Mouse (Mus musculus) forebrain, embryonic 13.5 days (tissue): ENCODE measurements around the gene Rprml. TPM values are rescaled to one million over a fixed set of nuclear protein-coding genes. Genes with fewer than 3 reads are reported as not detected.
"Not testable (repeated sequence)": the region's sequence is repeated elsewhere in the genome, so short reads cannot be mapped to it uniquely, and the experiment has no call there.

Experiments used
- ATAC-seq: fragments of 200-750 bp; cut with Nextera tagmentation; 2 replicates; pipeline ENCODE4 v1.8.0; 2017
- H3K27ac ChIP-seq: fragments of 300-500 bp; sonication (generic); 2 replicates; pipeline ENCODE4 v1.5.1; 2015; ENCODE audit warnings: inconsistent platforms, mild to moderate bottlenecking, moderate library complexity
- H3K27me3 ChIP-seq: fragments of 300-500 bp; sonication (generic); 2 replicates; pipeline ENCODE4 v1.6.1; 2015; ENCODE audit warnings: mild to moderate bottlenecking, inconsistent platforms
- H3K36me3 ChIP-seq: fragments of 300-500 bp; sonication (generic); 2 replicates; pipeline ENCODE4 v1.6.1; 2015; ENCODE audit warnings: mild to moderate bottlenecking, inconsistent platforms; ENCODE audit not compliant: poor library complexity, severe bottlenecking
- H3K4me1 ChIP-seq: fragments of 300-500 bp; sonication (generic); 2 replicates; pipeline ENCODE4 v1.6.1; 2015; ENCODE audit warnings: inconsistent platforms
- H3K4me2 ChIP-seq: fragments of 300-500 bp; sonication (generic); 2 replicates; pipeline ENCODE4 v1.6.1; 2015; ENCODE audit warnings: inconsistent platforms, mild to moderate bottlenecking, moderate library complexity
- H3K4me3 ChIP-seq: fragments of 300-500 bp; sonication (generic); 2 replicates; pipeline ENCODE4 v1.5.1; 2015; ENCODE audit warnings: mild to moderate bottlenecking, inconsistent platforms
- H3K9ac ChIP-seq: fragments of 300-500 bp; sonication (generic); 2 replicates; pipeline ENCODE4 v1.6.1; 2015; ENCODE audit warnings: mild to moderate bottlenecking, inconsistent platforms
- H3K9me3 ChIP-seq: fragments of 300-500 bp; sonication (generic); replicated peaks from 2 replicates; pipeline ENCODE4 v1.6.1; 2016; ENCODE audit warnings: inconsistent platforms
- WGBS: fragments of 180-500 bp; shearing (Covaris S2); methylation state at CpG from one replicate; pipeline ENCODE4 v1.1.7; 2015; 5-methylcytosine and 5-hydroxymethylcytosine counted together
- polyA plus RNA-seq: library from polyadenylated mRNA; unstranded; fragments of >200 nt; fragmentation: Nextera tagmentation; extraction: Ambion mirVana; gene quantifications from 2 replicates; pipeline ENCODE4 v1.2.1, GENCODE M21; 2015

The Rprml gene
- polyA plus RNA-seq, 1 experiment from 2014 or later, result 1.6 TPM

DNA sequence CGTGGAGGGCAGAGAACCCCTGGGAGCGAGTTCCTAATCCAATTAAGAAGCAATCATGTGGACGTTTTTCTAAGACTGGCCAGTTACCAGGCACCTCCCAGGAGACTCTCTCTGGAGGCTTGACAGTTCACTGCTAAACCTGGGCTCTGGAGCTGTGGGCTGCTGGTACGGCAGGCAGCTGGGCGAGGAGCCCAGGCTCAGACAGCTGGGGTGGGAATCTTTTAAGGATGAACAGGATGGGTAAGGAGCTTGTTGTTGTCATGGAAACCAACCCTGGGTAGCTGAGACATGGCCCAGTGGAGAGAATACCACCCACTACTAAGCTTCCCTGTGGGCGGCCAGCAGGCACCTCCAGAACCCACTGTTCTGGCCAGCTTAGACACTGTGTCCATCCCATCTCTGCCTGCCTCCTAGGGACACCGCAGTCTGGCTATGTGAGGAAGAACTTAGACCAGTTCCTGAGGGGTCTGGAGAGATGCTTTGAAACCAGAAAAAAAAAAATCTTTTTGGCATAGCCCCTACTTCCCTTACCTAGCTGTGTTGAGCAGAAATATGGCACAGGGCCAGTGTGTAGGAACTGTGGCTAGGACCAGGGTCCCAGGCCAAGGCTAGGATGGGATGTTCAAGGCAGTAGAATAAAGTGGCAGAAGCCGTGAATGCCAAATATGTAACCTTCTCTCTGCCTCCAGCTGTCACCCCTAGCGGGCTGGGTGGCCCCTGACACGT, 17.0 kb downstream of the Rprml start:
- Histone ChIP-seq H3K9ac (peak overlapping the region; percentile 38; the same call in 1 of the 2 replicates), H3K4me1 (peaks cover 27% of the 10 kb centered on the region), H3K27me3 (peaks cover 17% of the 10 kb centered on the region), H3K4me2 (peak overlapping the region; percentile 18; the same call in 1 of the 2 replicates), H3K4me3 (no peak overlapping the region), H3K27ac (peak overlapping the region; percentile 61), H3K9me3 (no peaks in the 10 kb centered on the region), H3K36me3 (no peaks in the 10 kb centered on the region)
- WGBS, result 14% methylated on average over 10 of the region's 10 CpGs
- peak; percentile 87 for ATAC-seq

DNA sequence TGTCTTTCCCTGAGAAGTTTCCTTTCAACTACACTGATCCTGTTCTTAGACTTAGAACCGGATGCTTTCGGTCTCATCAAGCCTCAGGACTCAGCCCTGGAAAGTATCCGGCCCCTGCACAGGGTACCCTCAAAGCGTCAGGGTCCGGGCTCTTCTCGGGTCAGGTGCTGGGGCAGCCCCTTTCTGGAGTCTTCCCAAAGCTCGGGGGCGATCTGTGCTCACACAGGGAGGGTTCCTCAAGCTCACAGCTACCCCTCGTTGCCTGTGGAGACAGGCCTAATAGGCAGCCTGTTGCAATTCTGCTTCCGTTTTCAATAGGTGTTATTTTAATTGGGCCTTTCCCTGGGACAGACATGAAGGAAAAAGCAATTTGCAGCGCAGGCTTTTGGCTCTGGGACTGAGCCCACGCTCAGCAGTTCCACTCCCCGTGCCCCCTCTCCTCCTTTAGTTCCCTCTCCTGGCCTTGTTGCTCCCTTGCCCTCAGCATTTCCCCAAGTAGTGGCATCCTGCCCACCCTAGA, 17.6 kb downstream of the Rprml start:
- Histone ChIP-seq H3K27ac (no peak overlapping the region), H3K9me3 (no peaks in the 10 kb centered on the region), H3K4me1 (peaks cover 27% of the 10 kb centered on the region), H3K9ac (no peak overlapping the region), H3K4me2 (0 out of 2 replicates have a peak overlapping the region, but pooled peaks have one; percentile 18), H3K27me3 (peaks cover 15% of the 10 kb centered on the region), H3K4me3 (no peak overlapping the region), H3K36me3 (no peaks in the 10 kb centered on the region)
- 21% methylated on average over 13 of the region's 13 CpGs for WGBS
- peak; percentile 43; the same call in 1 of the 2 replicates for ATAC-seq

DNA sequence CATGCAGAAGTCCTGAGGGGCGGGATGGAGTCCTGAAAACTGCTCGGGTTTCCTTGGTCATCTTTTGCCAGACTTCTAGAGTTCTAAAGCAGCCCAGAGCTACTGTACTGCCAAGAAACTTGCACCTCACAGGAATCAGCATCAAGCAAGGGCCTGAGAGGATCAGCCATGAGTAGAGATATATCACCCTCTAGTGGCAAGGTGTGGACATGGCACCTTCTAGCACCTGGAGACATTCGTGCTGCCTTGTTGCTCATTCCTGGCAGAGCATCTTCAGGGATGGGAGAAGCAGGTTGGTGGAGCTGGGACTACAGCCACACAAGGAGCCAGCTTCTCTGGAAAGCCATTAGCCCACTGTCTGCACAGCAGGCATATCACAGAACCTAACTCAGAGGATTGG, 26.2 kb downstream of the Rprml start:
- no peak overlapping the region for H3K4me2 ChIP-seq
- H3K4me3 ChIP-seq, result no peak overlapping the region
- H3K36me3 ChIP-seq, result peaks cover 46% of the 10 kb centered on the region
- H3K9ac ChIP-seq, result no peak overlapping the region
- 28% methylated on average over 3 of the region's 3 CpGs for WGBS
- peak; percentile 43; the same call in 1 of the 2 replicates for ATAC-seq
- H3K9me3 ChIP-seq, result no peaks in the 10 kb centered on the region
- no peaks in the 10 kb centered on the region for H3K4me1 ChIP-seq
- H3K27me3 ChIP-seq, result no peaks in the 10 kb centered on the region
- no peak overlapping the region for H3K27ac ChIP-seq

DNA sequence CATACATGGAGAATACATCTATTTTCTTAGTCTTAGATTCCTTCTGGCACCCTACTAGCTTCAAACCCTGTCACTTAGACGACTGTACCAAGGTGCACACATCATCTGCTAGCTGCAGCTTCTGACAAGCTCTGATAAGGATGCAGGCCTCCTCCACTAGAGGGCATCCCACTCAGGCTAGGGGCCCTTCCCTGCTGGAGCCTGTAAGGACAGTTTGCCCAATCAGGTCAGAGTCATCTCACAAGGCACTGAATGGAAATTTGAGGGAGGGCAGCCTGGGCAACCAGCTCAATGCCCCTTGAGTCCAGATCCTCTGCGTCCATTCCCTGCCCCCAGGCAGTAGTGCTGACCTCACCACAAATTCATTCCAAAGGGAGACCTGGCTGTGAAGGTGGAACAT, 27.7 kb downstream of the Rprml start:
- not testable (repeated sequence) for H3K4me3 ChIP-seq, H3K4me1 ChIP-seq, H3K27ac ChIP-seq, H3K27me3 ChIP-seq, ATAC-seq, H3K9me3 ChIP-seq, H3K4me2 ChIP-seq, H3K9ac ChIP-seq
- WGBS, result 55% methylated on average over 2 of the region's 2 CpGs
- peaks cover 60% of the 10 kb centered on the region for H3K36me3 ChIP-seq

DNA sequence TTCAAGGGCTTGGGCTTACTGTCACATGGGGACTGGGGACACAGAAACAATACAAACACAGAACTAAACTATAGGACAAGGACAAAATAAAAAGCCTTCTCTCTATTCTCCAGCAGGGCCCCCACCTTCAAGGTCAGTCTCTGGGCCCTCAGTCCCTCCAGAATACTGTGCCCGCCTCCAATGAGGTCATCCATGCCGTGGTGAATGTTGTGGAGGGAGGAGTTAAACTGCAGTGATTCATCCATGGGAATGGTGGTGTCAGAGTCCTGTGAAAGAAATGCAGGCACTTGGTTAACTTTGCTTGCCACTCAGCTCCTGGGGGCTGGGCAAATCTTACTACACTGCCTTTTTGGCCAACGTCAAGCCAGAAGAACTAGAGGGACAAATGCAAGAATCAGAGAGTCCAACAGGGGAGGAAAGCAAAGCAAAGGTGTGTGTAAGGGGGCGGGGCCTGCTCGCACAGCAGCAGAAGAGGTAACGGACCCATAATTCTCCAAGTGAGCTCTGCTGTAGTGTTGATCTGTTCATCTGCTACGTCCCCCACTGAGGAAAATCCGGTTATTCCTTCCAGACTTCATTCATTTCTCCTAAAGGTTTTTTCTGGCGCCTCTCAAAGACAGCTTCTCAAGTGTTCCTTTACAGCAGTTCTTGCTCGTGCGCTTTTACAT, 34.4 kb downstream of the Rprml start:
- Histone ChIP-seq H3K27me3 (no peaks in the 10 kb centered on the region), H3K9me3 (no peaks in the 10 kb centered on the region), H3K4me3 (no peak overlapping the region), H3K27ac (no peak overlapping the region), H3K4me2 (no peak overlapping the region), H3K9ac (no peak overlapping the region), H3K4me1 (peaks cover 4% of the 10 kb centered on the region), H3K36me3 (peaks cover 86% of the 10 kb centered on the region)
- 64% methylated on average over 11 of the region's 11 CpGs for WGBS
- ATAC-seq, result no peak

DNA sequence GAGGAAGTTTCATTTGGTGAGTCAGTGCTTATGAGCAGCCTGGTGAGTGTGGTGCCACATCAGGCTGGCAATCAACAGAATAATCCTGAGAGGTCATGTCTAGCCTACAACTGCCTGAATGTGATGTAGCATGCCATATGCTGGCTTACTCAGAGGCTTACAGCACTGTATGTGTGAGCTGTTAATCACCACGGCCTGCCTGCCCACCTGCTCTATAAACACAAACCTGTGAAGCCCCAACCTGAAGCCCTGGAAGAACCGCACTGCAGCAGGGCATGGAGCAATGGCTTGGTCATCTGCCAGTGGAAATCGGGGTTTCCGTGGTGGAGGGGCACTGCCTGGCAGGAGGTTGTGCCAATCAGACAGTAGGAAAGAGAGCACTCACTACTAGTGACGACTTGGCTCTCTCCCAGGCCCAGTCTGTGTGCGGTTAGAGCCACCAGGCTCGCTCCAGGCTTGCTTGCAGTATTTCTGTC, 35.9 kb downstream of the Rprml start:
- peaks cover 73% of the 10 kb centered on the region for H3K36me3 ChIP-seq
- no peaks in the 10 kb centered on the region for H3K27me3 ChIP-seq
- peak; percentile 65 for ATAC-seq
- no peaks in the 10 kb centered on the region for H3K9me3 ChIP-seq
- peak overlapping the region; percentile 52 for H3K27ac ChIP-seq
- H3K4me1 ChIP-seq, result peaks cover 14% of the 10 kb centered on the region
- no peak overlapping the region for H3K9ac ChIP-seq
- WGBS, result 76% methylated on average over 7 of the region's 7 CpGs
- H3K4me2 ChIP-seq, result no peak overlapping the region
- no peak overlapping the region for H3K4me3 ChIP-seq

DNA sequence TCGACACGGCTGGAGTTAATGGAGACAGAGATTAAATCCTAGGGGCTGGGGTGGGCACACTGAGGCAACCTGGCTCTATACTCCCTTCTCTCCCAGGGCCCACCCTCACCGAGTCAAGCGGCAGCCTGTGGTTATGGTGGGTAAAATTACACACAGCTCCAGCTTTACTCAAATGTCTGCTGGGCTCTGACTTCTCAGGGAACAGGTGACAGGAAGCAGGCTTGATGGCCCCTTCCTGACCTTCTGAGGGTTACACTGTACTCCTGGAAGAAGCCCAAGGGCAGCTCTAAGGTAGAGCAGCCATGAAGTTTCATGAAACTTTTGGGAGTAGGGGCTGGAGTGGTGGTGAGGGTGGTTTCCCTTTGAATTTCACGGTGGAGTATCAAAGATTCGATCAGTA, 37.3 kb downstream of the Rprml start:
- peaks cover 14% of the 10 kb centered on the region for H3K4me1 ChIP-seq
- peaks cover 59% of the 10 kb centered on the region for H3K36me3 ChIP-seq
- 91% methylated on average over 6 of the region's 6 CpGs for WGBS
- no peak overlapping the region for H3K27ac ChIP-seq
- no peaks in the 10 kb centered on the region for H3K27me3 ChIP-seq
- no peak overlapping the region for H3K4me2 ChIP-seq
- H3K9ac ChIP-seq, result no peak overlapping the region
- H3K4me3 ChIP-seq, result no peak overlapping the region
- ATAC-seq, result no peak
- no peaks in the 10 kb centered on the region for H3K9me3 ChIP-seq

DNA sequence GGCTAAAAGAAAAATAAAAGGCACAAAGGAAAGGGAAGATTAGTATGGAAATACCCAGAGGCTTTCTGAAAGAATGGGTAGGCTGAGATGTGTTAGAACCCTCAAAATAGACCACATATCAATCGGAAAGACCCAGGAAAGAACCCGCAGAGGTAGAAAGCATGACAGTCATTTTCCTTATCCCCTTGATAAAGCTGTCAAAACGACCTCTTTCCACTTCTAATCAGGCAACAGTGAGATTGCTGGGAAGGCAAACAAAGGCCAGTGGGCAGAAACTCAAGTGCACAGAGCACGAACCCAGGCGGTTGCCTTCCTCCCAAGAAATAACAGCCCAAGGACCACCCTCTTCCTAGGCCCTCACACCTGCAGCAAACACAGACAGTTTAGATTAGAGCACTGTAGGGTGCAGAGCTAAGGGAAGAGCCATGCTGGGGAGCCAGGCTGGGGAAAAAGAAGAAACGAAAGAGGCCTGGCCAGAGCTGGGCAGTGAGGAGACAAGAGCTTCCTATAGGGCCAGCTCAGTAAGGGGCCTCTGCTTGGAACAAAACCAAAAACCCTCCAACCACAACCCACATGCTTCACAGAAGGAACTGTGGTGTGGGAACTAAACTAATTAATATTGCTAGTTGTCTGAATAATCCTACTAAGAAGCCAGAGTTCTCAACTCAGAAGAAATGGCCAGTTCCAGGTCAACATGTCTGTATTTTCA, 39.1 kb downstream of the Rprml start:
- H3K27ac ChIP-seq, result no peak overlapping the region; the same call in 1 of the 2 replicates
- H3K9me3 ChIP-seq, result no peaks in the 10 kb centered on the region

DNA sequence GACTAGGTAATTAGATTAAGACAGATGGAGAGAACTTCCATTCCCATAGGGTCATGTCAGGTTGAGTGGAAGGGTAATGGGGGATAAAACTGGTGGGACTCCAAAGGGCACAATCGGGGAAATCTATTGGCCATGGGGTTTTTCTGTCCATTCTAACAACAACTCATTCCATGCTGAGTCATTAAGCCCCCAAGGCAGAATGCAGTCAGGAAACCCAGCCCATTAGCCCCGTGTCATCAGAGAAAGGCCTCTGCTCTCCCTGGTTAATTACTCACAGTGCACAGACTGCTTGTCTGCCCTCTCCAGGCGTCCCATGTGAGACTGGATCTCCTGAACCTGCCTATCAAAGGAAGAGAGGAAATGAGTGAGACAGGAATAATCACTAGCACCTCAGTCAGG, 39.6 kb downstream of the Rprml start:
- Histone ChIP-seq H3K4me2 (no peak overlapping the region), H3K27ac (no peak overlapping the region), H3K27me3 (no peaks in the 10 kb centered on the region), H3K9me3 (no peaks in the 10 kb centered on the region), H3K9ac (no peak overlapping the region), H3K4me1 (peaks cover 14% of the 10 kb centered on the region), H3K4me3 (no peak overlapping the region), H3K36me3 (peaks cover 36% of the 10 kb centered on the region)
- WGBS, result 20% methylated on average over 3 of the region's 3 CpGs
- no peak for ATAC-seq

More for the DNA sequence above, 39.1 kb downstream of the Rprml start:
- no peak overlapping the region for H3K4me2 ChIP-seq
- H3K27me3 ChIP-seq, result no peaks in the 10 kb centered on the region
- WGBS, result 44% methylated on average over 6 of the region's 6 CpGs
- no peak overlapping the region for H3K4me3 ChIP-seq
- peaks cover 42% of the 10 kb centered on the region for H3K36me3 ChIP-seq
- H3K4me1 ChIP-seq, result peaks cover 14% of the 10 kb centered on the region
- no peak overlapping the region for H3K9ac ChIP-seq
- ATAC-seq, result no peak

DNA sequence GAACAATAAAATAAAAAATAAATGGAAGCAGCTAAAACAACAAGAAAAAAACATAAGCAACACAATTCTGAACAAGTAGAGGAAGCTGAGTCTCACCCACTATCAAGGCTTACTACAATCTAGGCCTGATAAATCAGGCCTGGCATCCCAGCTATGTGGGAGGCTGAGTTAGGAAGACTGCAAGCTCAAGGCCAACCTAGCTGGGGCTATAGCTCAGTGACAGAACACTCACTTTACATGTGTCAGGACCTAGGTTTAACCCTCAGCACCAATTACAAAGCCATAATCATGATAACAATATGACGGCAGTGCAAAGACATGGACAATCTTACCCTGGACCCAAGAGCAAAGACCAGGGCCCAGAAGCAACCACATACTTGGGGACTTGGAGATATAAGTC, 41.7 kb downstream of the Rprml start:
- Histone ChIP-seq H3K4me1 (peaks cover 22% of the 10 kb centered on the region), H3K4me2 (no peak overlapping the region), H3K27me3 (no peaks in the 10 kb centered on the region), H3K36me3 (peaks cover 16% of the 10 kb centered on the region), H3K9ac (no peak overlapping the region), H3K27ac (no peak overlapping the region), H3K4me3 (no peak overlapping the region), H3K9me3 (no peaks in the 10 kb centered on the region)
- 91% methylated on average over 1 of the region's 1 CpGs for WGBS
- ATAC-seq, result no peak

DNA sequence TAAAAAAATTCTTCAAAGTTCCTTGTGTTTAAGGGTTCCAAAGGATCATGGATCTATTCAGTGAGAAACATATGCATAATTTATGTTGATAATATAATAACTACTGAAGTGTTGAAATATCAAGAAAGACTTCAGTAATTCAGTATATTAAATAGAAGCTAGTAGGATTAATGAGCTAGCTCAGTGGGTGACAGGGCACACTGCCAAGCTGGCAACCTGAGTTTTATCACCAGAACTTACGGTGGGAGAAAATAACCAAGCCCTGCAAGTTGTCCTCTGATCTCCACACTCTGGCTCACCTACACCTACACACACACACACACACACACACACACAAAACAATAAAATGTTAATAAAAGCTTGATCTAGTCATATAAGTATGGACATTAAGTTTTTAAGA, 43.9 kb downstream of the Rprml start:
- Histone ChIP-seq H3K4me1 (peaks cover 32% of the 10 kb centered on the region), H3K4me3 (no peak overlapping the region), H3K27me3 (no peaks in the 10 kb centered on the region), H3K9me3 (no peaks in the 10 kb centered on the region), H3K9ac (no peak overlapping the region), H3K36me3 (no peaks in the 10 kb centered on the region), H3K27ac (no peak overlapping the region), H3K4me2 (no peak overlapping the region)
- no peak for ATAC-seq
- WGBS, result 65% methylated on average over 1 of the region's 1 CpGs
